Mouse (Mus musculus): ENCODE measurements at regions not wholly inside any gene's neighbourhood (a gene's known extent, or its start where the extent isn't known, plus 50 kb on each side); places are given as distances from the start of the nearest gene placed in this dataset.
"Not testable (repeated sequence)": the region's sequence is repeated elsewhere in the genome, so short reads cannot be mapped to it uniquely, and the experiment has no call there.

DNA sequence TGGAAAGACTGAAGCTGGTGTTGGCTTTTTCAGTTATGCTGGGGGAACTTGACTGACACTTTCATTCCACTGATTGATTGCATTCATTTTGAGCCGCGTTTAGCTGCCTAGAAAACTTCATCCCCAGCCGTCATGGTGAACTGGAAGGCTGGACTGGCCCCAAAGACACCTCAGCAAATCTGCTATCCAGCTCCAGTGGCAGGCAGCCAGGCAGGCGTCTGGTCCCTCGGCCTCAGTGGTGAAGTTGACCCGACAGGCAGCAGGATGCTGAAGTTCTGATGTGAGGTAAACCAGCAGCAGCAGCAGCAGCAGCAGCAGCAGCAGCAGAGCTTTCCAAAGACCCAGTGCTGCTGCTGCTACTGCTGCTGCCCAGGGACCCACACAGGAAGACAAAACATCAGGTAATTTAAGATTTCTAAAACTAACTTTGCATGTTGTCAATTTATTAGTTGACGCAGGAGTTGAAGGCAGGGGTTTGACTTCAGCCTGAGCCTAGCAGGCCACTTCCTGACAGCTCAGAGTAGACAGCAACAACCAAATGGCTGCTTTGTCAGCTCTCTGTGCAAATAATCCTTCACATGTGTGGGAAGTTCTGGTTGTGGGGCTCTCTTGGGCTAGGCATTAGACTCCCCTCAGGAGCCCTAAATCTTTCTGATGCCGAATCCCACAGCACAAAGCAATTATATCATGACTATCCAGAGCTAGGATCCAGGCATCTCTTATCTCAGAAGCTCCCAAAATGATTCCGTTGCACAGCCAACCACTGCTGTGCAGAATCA is 200.4 kb upstream of the Nhs start:
- DNase-seq: no peak

DNA sequence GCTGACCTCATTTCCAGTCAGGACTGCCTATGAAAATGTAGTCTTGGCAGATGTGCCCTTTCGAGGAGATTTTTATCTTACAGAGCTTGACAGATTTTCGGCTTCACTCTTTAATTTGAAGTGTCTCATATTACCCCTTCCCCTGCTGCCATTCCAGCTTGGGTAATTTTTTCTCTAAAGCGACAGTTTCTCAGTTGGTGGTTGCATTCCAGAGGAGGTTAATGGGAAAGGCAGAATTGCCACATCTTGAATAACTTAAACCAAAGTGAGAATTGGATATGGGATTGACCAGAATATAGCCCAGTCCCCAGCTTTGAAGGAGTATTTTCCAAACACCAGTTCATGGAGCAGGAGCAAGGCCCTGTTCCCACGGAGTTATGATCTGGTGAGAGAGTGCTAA is 188.8 kb upstream of the Nhs start:
- DNase-seq: no peak

GRCm38 (mm10) chrX:162347886-162348285 is 188.4 kb upstream of the Nhs start:
- no peak for DNase-seq

DNA sequence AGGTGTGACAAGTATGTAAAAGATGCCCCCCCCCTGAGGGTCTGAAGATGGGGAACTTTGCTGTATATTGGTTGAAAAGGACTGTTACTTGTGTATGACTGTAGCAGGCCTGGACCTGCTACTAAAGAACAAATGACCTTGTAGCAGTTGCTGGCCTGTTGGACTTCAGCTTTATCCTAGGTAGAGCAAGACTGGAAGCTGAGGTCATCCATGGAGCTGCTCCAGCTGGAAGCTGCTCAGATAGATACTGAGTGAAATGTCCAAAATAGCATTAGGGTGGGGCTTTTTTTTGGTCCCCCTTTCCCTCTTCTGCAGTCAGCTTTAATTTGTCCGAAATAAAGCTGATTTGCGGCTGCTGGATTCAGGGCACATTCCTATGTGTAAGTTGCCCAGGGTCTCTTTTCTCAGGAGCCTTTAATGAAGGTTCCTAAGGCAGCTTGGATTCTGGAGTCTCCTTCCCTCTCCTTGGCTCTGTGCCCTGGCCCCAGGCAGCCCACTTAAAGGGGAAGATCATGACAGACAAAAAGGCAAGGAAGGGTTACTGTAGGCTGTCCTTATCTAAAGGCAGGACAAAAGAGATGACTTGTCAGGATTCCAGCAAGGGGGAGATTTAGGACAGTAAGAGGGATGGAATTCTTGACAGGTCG is 186.1 kb upstream of the Nhs start:
- no peak for DNase-seq

DNA sequence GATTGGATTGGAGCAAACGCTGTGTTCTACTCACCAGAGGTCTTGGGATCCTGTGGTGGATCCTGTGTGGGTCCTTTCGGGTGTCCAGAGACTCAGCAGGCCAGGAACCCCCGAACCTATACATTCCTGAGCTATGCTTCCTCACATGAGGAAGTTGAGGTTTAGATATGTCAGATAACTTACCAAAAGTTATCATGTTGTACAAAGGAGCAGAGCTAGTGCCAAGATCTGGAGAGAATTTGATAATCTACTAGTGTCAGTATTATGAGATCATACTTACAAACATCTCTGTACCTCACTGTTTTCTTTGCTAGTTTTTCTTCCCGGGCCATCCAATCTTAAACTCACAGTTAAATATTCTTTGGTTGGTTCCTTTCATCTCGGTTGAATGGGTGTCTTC is 172.6 kb upstream of the Nhs start:
- DNase-seq: no peak

- DNase-seq: no peak
Measured at GRCm38 (mm10) chrX:162307646-162308045, 148.1 kb upstream of the Nhs start.

DNA sequence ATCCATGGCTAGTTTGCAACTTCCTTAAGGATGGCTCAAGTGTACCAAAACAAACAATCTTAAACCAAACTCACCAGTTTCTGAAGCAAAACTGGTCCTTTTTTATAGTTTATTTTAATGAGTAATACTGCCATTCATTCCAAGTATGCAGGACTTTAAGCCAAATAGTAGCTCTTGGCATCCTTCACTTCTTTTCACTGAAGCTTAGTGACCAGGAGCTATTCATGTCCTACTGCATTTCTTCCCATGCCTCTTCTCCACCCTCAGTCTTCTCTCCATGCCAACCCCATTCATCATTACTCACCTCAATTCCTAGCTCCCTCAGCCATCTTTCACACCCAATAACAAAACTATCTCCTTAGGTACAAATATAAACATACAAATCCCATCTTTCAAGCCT is 144.6 kb upstream of the Nhs start:
- DNase-seq: no peak

- no peak for DNase-seq
Measured at GRCm38 (mm10) chrX:162302788-162303187, 143.3 kb upstream of the Nhs start.

DNA sequence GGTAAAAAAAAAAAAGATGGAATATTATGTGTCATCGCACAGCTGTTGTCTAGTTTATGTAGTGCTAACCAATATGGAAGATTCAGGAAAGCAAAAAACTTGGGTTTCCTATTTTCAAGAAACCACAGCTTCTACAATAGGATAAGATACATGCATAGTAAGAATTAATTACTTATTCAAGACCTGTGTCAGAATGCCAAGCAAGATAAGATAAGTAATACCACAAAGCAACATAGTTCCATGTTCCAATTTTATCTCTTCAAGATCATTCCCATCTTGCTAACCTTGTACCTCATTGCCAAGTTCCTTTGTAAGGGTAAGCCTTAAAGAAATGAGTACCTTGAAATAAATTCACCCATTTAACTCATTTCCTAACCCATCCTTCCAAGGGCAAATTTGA is 131.7 kb upstream of the Nhs start:
- no peak for DNase-seq

DNA sequence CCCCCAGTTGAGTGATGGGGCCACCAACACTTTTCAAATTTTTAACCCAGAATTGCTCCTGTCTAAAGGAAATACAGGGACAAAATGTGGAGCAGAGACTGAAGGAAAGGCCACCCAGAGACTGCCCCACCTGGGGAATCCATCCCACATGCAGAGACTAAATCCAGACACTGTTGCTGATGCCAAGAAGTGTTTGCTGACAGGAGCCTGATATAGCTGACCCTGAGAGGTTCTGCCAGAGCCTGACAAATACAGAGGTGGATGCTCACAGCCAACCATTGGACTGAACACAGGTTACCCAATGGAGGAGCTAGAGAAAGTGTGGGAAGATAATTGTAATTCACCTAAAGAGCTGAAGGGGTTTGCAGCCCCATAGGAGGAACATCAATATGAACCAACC is 126.6 kb upstream of the Nhs start:
- DNase-seq: not testable (repeated sequence)

DNA sequence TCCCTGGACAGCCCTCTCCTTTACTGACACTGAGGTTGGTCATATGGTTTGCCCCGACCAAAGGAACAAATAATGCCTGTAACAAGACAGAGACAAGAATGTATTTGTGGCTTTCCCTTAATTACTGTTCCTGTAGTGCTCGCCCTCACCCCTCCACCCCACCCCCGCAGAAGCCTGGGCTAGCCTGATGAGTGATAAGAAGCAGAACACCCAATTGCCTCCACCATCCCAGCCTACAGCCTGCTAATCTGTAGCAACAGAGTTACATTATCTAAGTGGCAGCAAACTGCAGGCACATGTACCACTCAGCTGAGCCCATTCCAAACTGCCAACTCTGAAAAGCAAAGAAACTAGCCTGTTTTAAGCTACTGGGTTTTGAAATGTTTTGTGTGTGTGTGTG is 124.7 kb upstream of the Nhs start:
- DNase-seq: no peak

DNA sequence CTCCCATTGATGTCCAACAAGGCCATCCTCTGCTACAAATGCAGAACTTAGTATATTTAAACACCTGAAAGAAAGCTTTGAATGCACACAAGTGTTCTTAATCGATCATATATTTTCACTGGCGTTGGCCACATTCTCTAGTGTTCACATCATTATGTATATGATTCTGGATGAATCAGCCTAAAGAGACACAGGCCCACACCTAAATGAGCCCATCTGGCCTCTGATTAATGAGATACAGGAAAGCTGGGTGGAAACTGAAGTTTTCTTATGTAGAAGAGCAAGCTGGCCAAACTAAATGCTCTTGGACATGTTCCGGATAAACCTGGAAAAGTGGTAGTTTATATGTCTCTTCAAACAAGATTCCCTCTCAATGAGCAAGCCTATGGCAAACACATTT is 123.2 kb upstream of the Nhs start:
- no peak for DNase-seq

DNA sequence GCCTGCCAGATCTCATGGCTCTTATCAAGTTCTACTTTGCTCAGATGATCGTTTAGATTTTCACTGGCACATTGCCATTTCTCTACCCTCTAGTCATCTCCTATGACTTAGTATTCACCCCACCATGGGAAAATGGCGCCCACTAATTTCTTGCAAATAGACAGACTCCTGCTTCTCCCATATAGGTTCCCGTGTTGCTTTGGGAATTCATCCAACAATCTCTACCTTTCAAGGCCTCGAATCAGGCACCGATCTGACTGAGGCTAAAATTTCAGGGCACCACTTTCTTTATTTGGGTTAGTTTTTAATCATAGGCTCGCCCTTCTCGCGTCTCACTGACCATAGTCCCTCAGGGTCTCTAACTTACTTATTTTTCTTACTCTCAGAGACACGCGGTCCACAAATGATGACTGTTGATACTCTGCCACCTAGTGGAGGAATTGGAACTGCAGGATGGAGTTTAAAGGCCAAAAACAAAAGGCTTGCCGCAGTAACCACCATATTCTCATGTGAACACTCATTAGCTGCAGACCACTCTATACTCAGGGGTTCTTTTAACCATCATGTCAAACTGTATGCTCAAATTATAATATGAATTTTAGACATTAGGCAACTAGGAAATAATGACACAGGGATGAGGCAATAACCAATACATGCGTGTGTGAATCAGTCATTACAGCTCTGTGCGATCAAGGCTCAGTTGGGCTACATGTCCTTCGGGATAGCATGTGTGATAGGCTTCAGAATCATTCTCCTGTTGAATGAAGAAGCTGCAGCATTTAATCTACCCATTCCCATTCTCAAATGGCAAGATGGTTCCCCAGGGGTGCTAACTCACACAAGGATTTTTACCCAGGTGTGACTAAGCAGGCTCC is 119.5 kb upstream of the Nhs start:
- peak; percentile 19 for DNase-seq

DNA sequence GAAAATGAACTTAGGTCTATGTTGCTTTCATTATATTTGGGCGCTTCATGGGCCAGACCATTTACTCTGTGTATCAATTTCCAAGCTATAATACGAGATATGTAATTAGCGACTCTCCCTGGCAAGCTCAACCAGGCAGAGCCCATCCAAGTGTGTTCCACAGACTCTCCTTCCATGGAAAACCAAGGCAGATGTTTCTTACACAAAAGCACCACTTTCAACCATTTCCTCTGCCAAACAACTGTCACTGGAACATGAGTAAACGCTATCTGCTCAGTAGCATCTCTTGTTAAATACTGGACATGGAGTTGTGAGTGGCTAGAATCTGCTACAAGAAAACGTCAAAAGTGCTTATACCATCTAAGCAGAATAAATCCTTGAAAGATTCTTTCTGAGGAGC is 115.1 kb upstream of the Nhs start:
- no peak for DNase-seq

DNA sequence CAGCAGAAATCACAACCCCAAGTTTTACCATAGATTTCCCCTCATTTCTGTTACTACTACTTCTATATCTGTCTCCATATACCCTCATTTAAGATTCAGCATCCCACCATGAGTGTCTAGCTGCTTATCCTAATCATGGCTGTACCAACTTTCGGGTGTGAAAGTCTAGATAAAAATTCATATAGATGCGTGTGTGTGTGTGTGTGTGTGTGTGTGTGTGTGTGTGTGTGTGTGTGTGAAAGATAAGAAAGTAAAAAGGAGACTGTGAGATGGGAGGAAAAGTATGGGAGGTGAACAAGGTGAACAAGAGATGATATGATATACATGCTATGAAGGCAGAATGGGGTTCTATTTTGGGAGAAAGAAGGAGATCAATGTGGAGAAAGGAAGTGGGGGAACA is 111.7 kb upstream of the Nhs start:
- no peak for DNase-seq

DNA sequence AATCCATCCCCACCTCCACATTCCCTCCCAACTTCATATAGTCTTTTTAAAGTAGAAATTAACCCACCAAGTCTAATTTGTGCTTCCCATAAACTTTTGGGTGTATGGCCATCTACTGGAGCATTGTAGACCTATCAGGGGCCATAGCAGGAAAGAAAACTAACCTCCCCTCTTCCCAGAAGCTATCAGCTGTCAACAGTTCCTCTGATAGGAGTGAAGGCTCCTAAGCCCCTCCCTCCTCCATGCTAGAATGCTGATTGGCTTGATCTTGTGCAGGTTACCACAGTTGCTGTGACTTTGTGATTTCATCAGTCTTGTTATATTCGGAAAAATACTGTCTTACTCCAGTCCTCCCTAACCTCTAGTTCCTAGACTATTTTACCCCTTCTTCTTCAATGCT is 109.4 kb upstream of the Nhs start:
- DNase-seq: no peak

DNA sequence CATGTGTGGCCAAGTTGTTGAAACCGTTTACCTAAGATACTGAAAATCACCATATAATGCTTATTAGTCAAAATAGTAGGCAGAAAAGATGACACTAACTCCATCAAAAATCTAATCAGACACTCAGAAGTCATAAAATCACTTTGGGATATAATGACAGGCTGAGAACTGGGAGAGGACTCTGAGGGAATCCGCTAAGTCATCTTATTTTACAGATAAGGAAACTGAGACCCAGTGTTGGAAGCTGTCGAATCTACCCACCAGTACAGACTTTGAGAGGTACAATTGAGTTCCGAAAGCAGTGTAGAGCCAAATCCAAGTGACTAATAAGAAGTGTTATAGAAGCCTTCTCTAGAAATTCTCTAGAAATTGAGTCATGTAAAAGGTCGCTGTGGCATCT is 108.6 kb upstream of the Nhs start:
- no peak for DNase-seq

GRCm38 (mm10) chrX:162267679-162268078 is 108.1 kb upstream of the Nhs start:
- DNase-seq: peak; percentile 6

- DNase-seq: no peak
Measured at GRCm38 (mm10) chrX:162266769-162267168, 107.2 kb upstream of the Nhs start.

GRCm38 (mm10) chrX:162257398-162257797 is 97.9 kb upstream of the Nhs start:
- DNase-seq: no peak

DNA sequence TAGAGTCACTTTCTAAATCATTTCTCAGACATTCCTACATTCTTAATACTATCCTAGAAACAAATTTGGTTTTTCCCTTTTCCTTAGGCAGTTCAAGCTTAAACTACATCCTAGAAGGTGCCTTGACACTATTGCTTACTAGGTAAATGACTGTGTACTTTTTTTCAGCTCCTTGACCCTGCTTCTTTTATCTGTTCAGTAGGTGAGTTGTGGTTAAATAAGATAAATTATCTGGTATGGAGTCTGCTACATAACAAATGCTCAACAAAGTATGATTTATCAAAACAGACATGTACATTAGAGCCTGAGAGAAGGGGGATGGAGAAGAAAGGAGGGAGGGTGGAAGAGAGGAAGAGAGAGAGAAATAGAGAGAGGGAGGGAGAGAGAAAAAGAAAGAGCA is 96.3 kb upstream of the Nhs start:
- no peak for DNase-seq

DNA sequence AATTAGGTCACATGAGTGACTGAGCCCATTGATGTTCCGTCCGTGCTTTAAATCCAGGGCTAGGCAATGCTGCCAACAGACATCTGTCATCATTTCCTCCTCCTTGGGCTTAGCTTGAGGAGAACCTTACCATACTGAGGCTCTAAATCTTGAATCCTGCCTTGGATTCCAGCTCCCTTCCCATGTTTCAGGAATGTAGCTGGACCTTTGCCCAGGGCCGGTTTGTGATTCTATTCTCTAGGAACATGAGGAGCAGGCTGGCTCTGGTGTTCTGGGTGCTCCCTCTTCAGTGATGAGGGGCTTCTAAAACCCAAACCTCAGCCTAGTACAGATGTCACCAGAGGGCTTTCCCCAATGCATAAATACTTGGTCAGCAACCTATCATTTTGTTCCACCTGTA is 81.8 kb upstream of the Nhs start:
- DNase-seq: no peak

- no peak for DNase-seq
Measured at GRCm38 (mm10) chrX:162235552-162235951, 76.0 kb upstream of the Nhs start.

DNA sequence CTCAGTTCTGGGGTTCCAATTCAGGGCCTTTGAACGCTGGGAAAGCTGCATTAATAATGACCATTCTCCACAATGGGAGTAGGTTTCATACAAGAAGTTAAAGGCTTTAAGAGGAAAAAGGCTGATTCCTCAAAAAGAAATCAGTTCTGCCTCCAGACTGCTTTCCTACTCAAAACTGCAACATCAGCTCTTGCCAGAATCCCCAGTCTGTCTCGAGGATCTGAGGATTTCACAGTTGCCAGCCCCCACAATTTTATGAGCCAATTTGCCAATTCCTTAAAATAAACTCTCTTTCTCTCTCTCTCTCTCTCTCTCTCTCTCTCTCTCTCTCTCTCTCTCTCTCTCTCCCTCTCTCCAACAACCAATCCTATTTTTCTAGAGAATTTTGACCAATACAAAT is 51.3 kb upstream of the Nhs start:
- DNase-seq: peak; percentile 1
